Mouse (Mus musculus) limb, embryonic 13.5 days (tissue): Measurements from ENCODE around the gene Akap13. TPM values are rescaled to one million over a fixed set of nuclear protein-coding genes. Genes with fewer than 3 reads are reported as not detected.
A peak's percentile ranks its signal among the peaks of the same experiment; 100 is the strongest.

ENCODE experiments used
- ATAC-seq: fragments of 200-750 bp; cut with Nextera tagmentation; 2 replicates; pipeline ENCODE4 v1.8.0; 2017; ENCODE audit warnings: low read depth, moderate number of reproducible peaks, moderate TSS enrichment; ENCODE audit not compliant: low FRiP score
- H3K27ac ChIP-seq: fragments of 300-500 bp; sonication (generic); 2 replicates; pipeline ENCODE4 v1.5.1; 2015; ENCODE audit warnings: inconsistent platforms, mild to moderate bottlenecking, moderate library complexity
- H3K27me3 ChIP-seq: fragments of 300-500 bp; sonication (generic); 2 replicates; pipeline ENCODE4 v1.6.1; 2015; ENCODE audit warnings: mild to moderate bottlenecking, inconsistent platforms
- H3K36me3 ChIP-seq: fragments of 300-500 bp; sonication (generic); 2 replicates; pipeline ENCODE4 v1.6.1; 2015; ENCODE audit warnings: inconsistent platforms, mild to moderate bottlenecking, moderate library complexity
- H3K4me1 ChIP-seq: fragments of 300-500 bp; sonication (generic); 2 replicates; pipeline ENCODE4 v1.6.1; 2015; ENCODE audit warnings: inconsistent platforms
- H3K4me2 ChIP-seq: fragments of 300-500 bp; sonication (generic); replicated peaks from 2 replicates; pipeline ENCODE4 v1.6.1; 2015; ENCODE audit warnings: inconsistent platforms, mild to moderate bottlenecking, moderate library complexity
- H3K4me3 ChIP-seq: fragments of 300-500 bp; sonication (generic); 2 replicates; pipeline ENCODE4 v1.5.1; 2015; ENCODE audit warnings: moderate library complexity, mild to moderate bottlenecking, inconsistent platforms
- H3K9ac ChIP-seq: fragments of 300-500 bp; sonication (generic); 2 replicates; pipeline ENCODE4 v1.6.1; 2015; ENCODE audit warnings: mild to moderate bottlenecking, inconsistent platforms
- H3K9me3 ChIP-seq: fragments of 300-500 bp; sonication (generic); 2 replicates; pipeline ENCODE4 v1.6.1; 2016; ENCODE audit warnings: inconsistent platforms
- WGBS: fragments of 180-500 bp; shearing (Covaris S2); methylation state at CpG from one replicate; pipeline ENCODE4 v1.1.7; 2015; 5-methylcytosine and 5-hydroxymethylcytosine counted together
- polyA plus RNA-seq: library from polyadenylated mRNA; unstranded; fragments of >200 nt; fragmentation: Nextera tagmentation; extraction: Ambion mirVana; gene quantifications from 2 replicates; pipeline ENCODE4 v1.2.1, GENCODE M21; 2015

The Akap13 gene
- polyA plus RNA-seq, 1 experiment from 2014 or later, result 39.6 TPM

- Histone ChIP-seq H3K4me3 (no peak overlapping the region), H3K9me3 (no peaks in the 10 kb centered on the region), H3K9ac (no peak overlapping the region), H3K36me3 (no peaks in the 10 kb centered on the region), H3K4me2 (no peak overlapping the region), H3K27ac (peak overlapping the region; percentile 33; the same call in 1 of the 2 replicates), H3K27me3 (no peaks in the 10 kb centered on the region), H3K4me1 (peaks cover 43% of the 10 kb centered on the region)
- 58% methylated on average over 4 of the region's 4 CpGs for WGBS
- peak; percentile 71; the same call in 1 of the 2 replicates for ATAC-seq
Measured at GRCm38 (mm10) chr7:75525716-75526401, 70.5 kb downstream of the Akap13 start.

GRCm38 (mm10) chr7:75528751-75529150 is 73.4 kb downstream of the Akap13 start:
- 75% methylated on average over 4 of the region's 4 CpGs for WGBS
- Histone ChIP-seq H3K36me3 (no peaks in the 10 kb centered on the region), H3K4me2 (no peak overlapping the region), H3K4me1 (peaks cover 36% of the 10 kb centered on the region), H3K9me3 (no peaks in the 10 kb centered on the region), H3K27ac (no peak overlapping the region), H3K9ac (no peak overlapping the region), H3K4me3 (no peak overlapping the region), H3K27me3 (no peaks in the 10 kb centered on the region)
- no peak for ATAC-seq

- 82% methylated on average over 7 of the region's 7 CpGs for WGBS
- no peak overlapping the region for H3K4me3 ChIP-seq
- no peak overlapping the region for H3K9ac ChIP-seq
- no peaks in the 10 kb centered on the region for H3K27me3 ChIP-seq
- ATAC-seq, result no peak
- peaks cover 33% of the 10 kb centered on the region for H3K4me1 ChIP-seq
- no peaks in the 10 kb centered on the region for H3K9me3 ChIP-seq
- H3K27ac ChIP-seq, result no peak overlapping the region
- no peak overlapping the region for H3K4me2 ChIP-seq
- H3K36me3 ChIP-seq, result no peaks in the 10 kb centered on the region
Measured at GRCm38 (mm10) chr7:75529857-75530437, 74.6 kb downstream of the Akap13 start.

- WGBS, result 88% methylated on average over 3 of the region's 3 CpGs
- Histone ChIP-seq H3K27me3 (no peaks in the 10 kb centered on the region), H3K27ac (no peak overlapping the region), H3K4me3 (no peak overlapping the region), H3K9me3 (no peaks in the 10 kb centered on the region), H3K4me1 (peaks cover 28% of the 10 kb centered on the region), H3K36me3 (no peaks in the 10 kb centered on the region), H3K9ac (no peak overlapping the region), H3K4me2 (no peak overlapping the region)
- ATAC-seq, result no peak
Measured at GRCm38 (mm10) chr7:75530642-75531041, 75.3 kb downstream of the Akap13 start.

GRCm38 (mm10) chr7:75533079-75533478 is 77.7 kb downstream of the Akap13 start:
- Histone ChIP-seq H3K27me3 (no peaks in the 10 kb centered on the region), H3K4me1 (peaks cover 6% of the 10 kb centered on the region), H3K4me2 (no peak overlapping the region), H3K9me3 (no peaks in the 10 kb centered on the region), H3K9ac (no peak overlapping the region), H3K4me3 (no peak overlapping the region), H3K36me3 (0 out of 2 replicates have a peak, but pooled peaks cover 2% of the 10 kb centered on the region), H3K27ac (no peak overlapping the region)
- ATAC-seq, result no peak
- 88% methylated on average over 5 of the region's 5 CpGs for WGBS

- Histone ChIP-seq H3K27ac (no peak overlapping the region), H3K4me3 (no peak overlapping the region), H3K9me3 (no peaks in the 10 kb centered on the region), H3K27me3 (no peaks in the 10 kb centered on the region), H3K9ac (no peak overlapping the region), H3K4me2 (no peak overlapping the region), H3K4me1 (no peaks in the 10 kb centered on the region), H3K36me3 (0 out of 2 replicates have a peak, but pooled peaks cover 4% of the 10 kb centered on the region)
- no peak for ATAC-seq
- 80% methylated on average over 5 of the region's 5 CpGs for WGBS
Measured at GRCm38 (mm10) chr7:75536298-75536697, 81.0 kb downstream of the Akap13 start.

- H3K27me3 ChIP-seq, result no peaks in the 10 kb centered on the region
- H3K4me3 ChIP-seq, result no peak overlapping the region
- WGBS, result 89% methylated on average over 2 of the region's 2 CpGs
- no peak overlapping the region for H3K9ac ChIP-seq
- 0 out of 2 replicates have a peak, but pooled peaks cover 4% of the 10 kb centered on the region for H3K36me3 ChIP-seq
- H3K4me1 ChIP-seq, result no peaks in the 10 kb centered on the region
- H3K9me3 ChIP-seq, result no peaks in the 10 kb centered on the region
- H3K4me2 ChIP-seq, result no peak overlapping the region
- no peak for ATAC-seq
- H3K27ac ChIP-seq, result no peak overlapping the region
Measured at GRCm38 (mm10) chr7:75537567-75537966, 82.2 kb downstream of the Akap13 start.

GRCm38 (mm10) chr7:75538513-75538912 is 83.2 kb downstream of the Akap13 start:
- no peak for ATAC-seq

GRCm38 (mm10) chr7:75539168-75539567 is 83.8 kb downstream of the Akap13 start:
- H3K4me3 ChIP-seq, result no peak overlapping the region
- H3K9ac ChIP-seq, result no peak overlapping the region
- H3K27me3 ChIP-seq, result no peaks in the 10 kb centered on the region
- no peak overlapping the region for H3K27ac ChIP-seq
- no peaks in the 10 kb centered on the region for H3K4me1 ChIP-seq
- no peaks in the 10 kb centered on the region for H3K9me3 ChIP-seq
- 88% methylated on average over 3 of the region's 3 CpGs for WGBS
- no peak overlapping the region for H3K4me2 ChIP-seq
- 0 out of 2 replicates have a peak, but pooled peaks cover 4% of the 10 kb centered on the region for H3K36me3 ChIP-seq
- ATAC-seq, result no peak

More at GRCm38 (mm10) chr7:75538513-75538912, 83.2 kb downstream of the Akap13 start:
- H3K9me3 ChIP-seq, result no peaks in the 10 kb centered on the region
- no peak overlapping the region for H3K27ac ChIP-seq
- WGBS, result 90% methylated on average over 3 of the region's 3 CpGs
- 0 out of 2 replicates have a peak, but pooled peaks cover 4% of the 10 kb centered on the region for H3K36me3 ChIP-seq
- no peak overlapping the region for H3K9ac ChIP-seq
- H3K27me3 ChIP-seq, result no peaks in the 10 kb centered on the region
- H3K4me3 ChIP-seq, result no peak overlapping the region
- H3K4me2 ChIP-seq, result no peak overlapping the region
- H3K4me1 ChIP-seq, result no peaks in the 10 kb centered on the region

GRCm38 (mm10) chr7:75549856-75550255 is 94.5 kb downstream of the Akap13 start:
- peaks cover 22% of the 10 kb centered on the region for H3K4me1 ChIP-seq
- H3K27me3 ChIP-seq, result no peaks in the 10 kb centered on the region
- no peak overlapping the region for H3K4me2 ChIP-seq
- H3K27ac ChIP-seq, result no peak overlapping the region
- no peak for ATAC-seq
- no peaks in the 10 kb centered on the region for H3K36me3 ChIP-seq
- no peak overlapping the region for H3K4me3 ChIP-seq
- 54% methylated on average over 3 of the region's 3 CpGs for WGBS
- no peaks in the 10 kb centered on the region for H3K9me3 ChIP-seq
- H3K9ac ChIP-seq, result no peak overlapping the region

GRCm38 (mm10) chr7:75550791-75551336 is 95.5 kb downstream of the Akap13 start:
- H3K27me3 ChIP-seq, result no peaks in the 10 kb centered on the region
- H3K36me3 ChIP-seq, result no peaks in the 10 kb centered on the region
- H3K4me3 ChIP-seq, result no peak overlapping the region
- 79% methylated on average over 6 of the region's 6 CpGs for WGBS
- no peak overlapping the region for H3K27ac ChIP-seq
- H3K9ac ChIP-seq, result no peak overlapping the region
- H3K9me3 ChIP-seq, result no peaks in the 10 kb centered on the region
- H3K4me2 ChIP-seq, result no peak overlapping the region
- ATAC-seq, result no peak
- H3K4me1 ChIP-seq, result peaks cover 26% of the 10 kb centered on the region

GRCm38 (mm10) chr7:75553002-75553666 is 97.8 kb downstream of the Akap13 start:
- no peak overlapping the region for H3K27ac ChIP-seq
- no peak for ATAC-seq
- H3K9ac ChIP-seq, result no peak overlapping the region
- no peaks in the 10 kb centered on the region for H3K36me3 ChIP-seq
- no peaks in the 10 kb centered on the region for H3K9me3 ChIP-seq
- H3K4me1 ChIP-seq, result peaks cover 39% of the 10 kb centered on the region
- no peak overlapping the region for H3K4me2 ChIP-seq
- H3K27me3 ChIP-seq, result no peaks in the 10 kb centered on the region
- whole genome bisulfite sequencing, result 60% methylated on average over 8 of the region's 8 CpGs
- H3K4me3 ChIP-seq, result no peak overlapping the region
